ENCODE assay signal across 9 mouse cellular contexts in the genomic region with DNA sequence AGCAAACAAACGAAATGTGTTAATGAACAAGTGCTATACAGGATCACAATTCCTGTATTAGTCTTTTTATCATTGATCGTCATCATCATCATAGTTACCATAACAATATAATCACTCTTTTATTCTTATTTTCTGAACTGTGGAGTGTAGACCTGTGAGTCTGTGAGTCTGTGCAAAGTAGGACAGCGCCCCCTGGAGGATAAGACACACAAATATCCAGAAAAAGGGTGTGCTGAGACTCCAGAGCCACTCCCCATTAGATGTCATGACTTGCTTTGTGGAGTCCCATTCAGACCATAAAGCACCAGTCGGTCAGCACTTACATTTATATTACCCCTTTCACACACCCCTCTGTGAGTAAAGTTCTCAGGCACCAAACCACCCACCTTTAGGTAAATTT.
DNase-seq lines count a peak whose midpoint lies in the region; ATAC-seq and TF ChIP-seq lines count a peak whose summit lies in the region.
"Had no signal": no experiment of that assay in that cellular context is flagged by ENCODE, and none has a peak within 500 bp of the region (broad histone marks: within the 10 kb centered on the region; RNA-seq: fewer than 3 reads in every experiment).

No protein-coding gene starts in this region.

- DNase-seq in kidney, postnatal 0 days (ENCODE audit: low spot score): peak; percentile 60
- no peak for DNase-seq in kidney, adult 11 months
- no peak for DNase-seq in Patski (ENCODE audit: low read depth, low spot score)
- peak; percentile 26 for DNase-seq in forebrain, postnatal 0 days
- DNase-seq in lung, postnatal 25 days (ENCODE audit: low spot score): peak; percentile 3
- no peak for DNase-seq in thymus, postnatal 25 days
- no peak for DNase-seq in urinary bladder, adult 18-20 months (ENCODE audit: low spot score in 2 of 2)

- no peaks in the 10 kb centered on the region for H3K27me3 ChIP-seq in kidney, postnatal 0 days (ENCODE audit: insufficient read depth, low read length)
- H3K27me3 ChIP-seq in E14TG2a.4 (ENCODE audit: insufficient read depth, low read length) (no peaks in the 10 kb centered on the region), Patski (no peaks in the 10 kb centered on the region)
- H3K27me3 ChIP-seq in forebrain, postnatal 0 days (ENCODE audit: insufficient read depth, low read length): no peaks in the 10 kb centered on the region
- H3K27me3 ChIP-seq: embryonic facial prominence, embryonic 13.5 days had no signal

- no peaks in the 10 kb centered on the region for H3K4me1 ChIP-seq in kidney, postnatal 0 days (replicated peaks; ENCODE audit: insufficient read depth, low read length)
- H3K4me1 ChIP-seq in E14TG2a.4 (replicated peaks; ENCODE audit: low read depth, low read length): peaks cover 4% of the 10 kb centered on the region; the same call in 1 of the 2 replicates
- no peaks in the 10 kb centered on the region for H3K4me1 ChIP-seq in forebrain, postnatal 0 days (ENCODE audit: insufficient read depth)

- H3K36me3 ChIP-seq in kidney, postnatal 0 days (ENCODE audit: insufficient read depth, low read length): no peaks in the 10 kb centered on the region
- H3K36me3 ChIP-seq in E14TG2a.4 (ENCODE audit: insufficient read depth, low read length): no peaks in the 10 kb centered on the region
- H3K36me3 ChIP-seq in forebrain, postnatal 0 days (ENCODE audit: insufficient read depth): no peaks in the 10 kb centered on the region
- H3K36me3 ChIP-seq: embryonic facial prominence, embryonic 13.5 days had no signal

- peak; percentile 67 for TF ChIP-seq CTCF in kidney, postnatal 0 days (IDR thresholded peaks at IDR 0.05; ENCODE audit: low read depth)
- TF ChIP-seq CTCF in E14TG2a.4 (conservative IDR thresholded peaks at IDR 0.05; ENCODE audit: low read length) (peak; percentile 56), Patski (IDR thresholded peaks at IDR 0.05) (peak; percentile 58)
- TF ChIP-seq CTCF in forebrain, postnatal 0 days (IDR thresholded peaks at IDR 0.05; ENCODE audit: low read depth): peak; percentile 57

- no peak overlapping the region for H3K27ac ChIP-seq in kidney, postnatal 0 days
- no peak overlapping the region for H3K27ac ChIP-seq in forebrain, postnatal 0 days (ENCODE audit: low read depth, low read length)
- H3K27ac ChIP-seq: embryonic facial prominence, embryonic 13.5 days had no signal

- H3K4me2 ChIP-seq in kidney, postnatal 0 days (ENCODE audit: low read length): no peak overlapping the region
- H3K4me2 ChIP-seq in forebrain, postnatal 0 days (ENCODE audit: low read depth): no peak overlapping the region
- H3K4me2 ChIP-seq: embryonic facial prominence, embryonic 13.5 days had no signal

- no peaks in the 10 kb centered on the region for H3K9me3 ChIP-seq in kidney, postnatal 0 days (replicated peaks; ENCODE audit: low read length)
- H3K9me3 ChIP-seq in E14TG2a.4 (ENCODE audit: low read length): no peaks in the 10 kb centered on the region
- no peaks in the 10 kb centered on the region for H3K9me3 ChIP-seq in forebrain, postnatal 0 days (ENCODE audit: low read length)
- H3K9me3 ChIP-seq: embryonic facial prominence, embryonic 13.5 days had no signal

- WGBS in kidney, postnatal 0 days: 56% methylated on average over 4 of the region's 4 CpGs
- 59% methylated on average over 4 of the region's 4 CpGs for WGBS in forebrain, postnatal 0 days

- H3K4me3 ChIP-seq in kidney, postnatal 0 days (replicated peaks; ENCODE audit: low read depth, low read length): no peak overlapping the region
- H3K4me3 ChIP-seq in E14TG2a.4 (replicated peaks; ENCODE audit: low read length): no peak overlapping the region
- no peak overlapping the region for H3K4me3 ChIP-seq in forebrain, postnatal 0 days (ENCODE audit: low read depth, low read length)
- H3K4me3 ChIP-seq: embryonic facial prominence, embryonic 13.5 days had no signal

- CTCF ChIA-PET in Patski (lab: Charles Lee): no interaction called here

- POLR2A ChIA-PET in Patski (lab: Charles Lee): no interaction called here

- ATAC-seq in kidney, postnatal 0 days (replicated peaks; ENCODE audit: low FRiP score, low read depth): no peak
- no peak for ATAC-seq in Patski
- ATAC-seq in forebrain, postnatal 0 days: peak; percentile 15; the same call in 1 of the 2 replicates

- in situ Hi-C loops in Patski (cut with MboI; ENCODE audit: low pct_unique_long_range_greater_than_20kb): no loop called here

- H3K9ac ChIP-seq in kidney, postnatal 0 days (ENCODE audit: low read depth, low read length): no peak overlapping the region
- H3K9ac ChIP-seq in forebrain, postnatal 0 days: no peak overlapping the region
- H3K9ac ChIP-seq: embryonic facial prominence, embryonic 13.5 days had no signal

Comparison
In these comparisons a context has a peak if more than half of its experiments do, and no peak if none do; other contexts are left out.
1. DNase-seq: peak in kidney, postnatal 0 days (single experiment), forebrain, postnatal 0 days (single experiment) and lung, postnatal 25 days (single experiment); none in kidney, adult 11 months (single experiment), Patski (single experiment), thymus, postnatal 25 days (single experiment) and urinary bladder, adult 18-20 months (0 of 2).
2. Peak in every context shown above with its lines, with median percentiles within 50 percentile points of each other: CTCF ChIP-seq.